Mouse (Mus musculus): Measurements from ENCODE around the gene Scube1. TPM values are rescaled to one million over a fixed set of nuclear protein-coding genes. Genes with fewer than 3 reads are reported as not detected.

The Scube1 gene
- polyA plus RNA-seq, 1 experiment, result not detected

DNA sequence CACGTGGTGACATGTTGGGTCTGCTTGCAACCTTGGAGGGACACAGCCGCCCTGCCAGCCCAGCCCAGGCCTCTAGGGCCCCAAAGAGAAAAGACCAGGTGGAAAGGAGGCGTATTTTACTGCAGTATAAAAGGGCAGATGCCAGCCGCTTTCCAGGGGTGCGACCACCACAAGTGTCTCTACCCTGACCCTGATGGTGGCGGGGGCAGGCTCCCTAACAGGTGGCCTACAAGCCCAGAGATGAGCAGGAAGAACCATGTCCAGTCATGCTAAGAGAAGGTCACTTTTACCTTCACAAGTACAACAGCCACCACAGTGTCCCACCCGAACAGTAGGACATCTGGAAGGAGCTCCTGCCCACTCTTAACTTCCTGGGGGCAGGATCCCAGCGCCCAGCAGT lies 149.3 kb downstream of the Scube1 start:
- Histone ChIP-seq H3K79me2 (ENCODE audit: control insufficient read depth, insufficient read depth) (peaks cover 7% of the 10 kb centered on the region), H3K79me3 (ENCODE audit: low read depth) (peaks cover 3% of the 10 kb centered on the region), H3K36me3 (ENCODE audit: control insufficient read depth, insufficient read depth) (peaks cover 90% of the 10 kb centered on the region), H3K4me3 (ENCODE audit: insufficient read depth, poor library complexity, severe bottlenecking) (no peak overlapping the region), H3ac (ENCODE audit: control insufficient read depth, insufficient read length, low read depth) (no peak overlapping the region), H3K27me3 (ENCODE audit: control insufficient read depth, insufficient read depth, insufficient read length) (no peaks in the 10 kb centered on the region)
- no peak for TF ChIP-seq MYOD1 (IDR thresholded peaks at IDR 0.05; ENCODE audit: control insufficient read depth, insufficient read length, low read depth)
- TF ChIP-seq CTCF (IDR thresholded peaks at IDR 0.05; ENCODE audit: control insufficient read depth, insufficient read depth, insufficient read length), result no peak
- no peak for TF ChIP-seq CEBPB (IDR thresholded peaks at IDR 0.05; ENCODE audit: low read depth)
- no peak for TF ChIP-seq FOSL1 (IDR thresholded peaks at IDR 0.05; ENCODE audit: insufficient read depth, low read length, poor library complexity, severe bottlenecking)
- TF ChIP-seq MAX (IDR thresholded peaks at IDR 0.05), result no peak
- TF ChIP-seq MYOG (IDR thresholded peaks at IDR 0.05; ENCODE audit: control insufficient read depth, extremely low read depth, insufficient read length), result no peak
- no peak for TF ChIP-seq USF1 (IDR thresholded peaks at IDR 0.05; ENCODE audit: low read depth)

DNA sequence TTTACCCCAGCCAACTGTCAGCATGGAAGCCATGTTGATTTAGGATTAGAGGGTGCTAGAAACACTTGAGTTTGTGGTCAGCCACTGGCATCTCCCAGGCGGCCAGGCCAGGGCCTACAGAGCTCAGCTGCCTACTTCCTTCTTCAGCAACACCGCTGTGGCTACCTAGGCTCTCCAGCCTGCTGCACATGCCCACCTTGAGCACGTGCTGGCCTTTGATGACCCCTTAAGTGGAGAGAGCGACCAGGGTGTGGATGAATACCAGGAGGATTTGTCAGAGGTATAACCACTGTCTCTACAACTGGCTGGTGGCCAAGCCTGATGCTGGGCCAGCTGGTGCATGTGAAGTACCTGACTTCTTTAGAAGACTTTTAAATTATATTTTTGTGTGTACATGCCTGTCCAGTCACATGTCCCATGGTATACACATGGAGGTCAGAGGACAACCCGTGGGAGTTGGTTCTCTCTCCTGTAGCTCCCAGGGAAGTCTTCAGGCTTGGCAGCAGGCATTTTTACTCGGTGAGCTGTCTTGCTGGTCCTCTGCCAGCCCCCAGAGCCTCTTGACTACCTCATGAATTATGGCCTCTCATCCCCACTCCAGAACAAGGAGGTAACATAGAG lies 150.0 kb downstream of the Scube1 start:
- TF ChIP-seq USF1 (IDR thresholded peaks at IDR 0.05; ENCODE audit: low read depth) (peak; percentile 84), MAX (IDR thresholded peaks at IDR 0.05) (peak; percentile 96), MYOG (IDR thresholded peaks at IDR 0.05; ENCODE audit: control insufficient read depth, extremely low read depth, insufficient read length) (no peak), MYOD1 (IDR thresholded peaks at IDR 0.05; ENCODE audit: control insufficient read depth, insufficient read length, low read depth) (peak; percentile 73), CTCF (IDR thresholded peaks at IDR 0.05; ENCODE audit: control insufficient read depth, insufficient read depth, insufficient read length) (no peak), FOSL1 (IDR thresholded peaks at IDR 0.05; ENCODE audit: insufficient read depth, low read length, poor library complexity, severe bottlenecking) (peak; percentile 41), CEBPB (IDR thresholded peaks at IDR 0.05; ENCODE audit: low read depth) (no peak)
- H3ac ChIP-seq (ENCODE audit: control insufficient read depth, insufficient read length, low read depth), result no peak overlapping the region
- peaks cover 14% of the 10 kb centered on the region for H3K79me2 ChIP-seq (ENCODE audit: control insufficient read depth, insufficient read depth)
- H3K79me3 ChIP-seq (ENCODE audit: low read depth), result peaks cover 9% of the 10 kb centered on the region
- H3K36me3 ChIP-seq (ENCODE audit: control insufficient read depth, insufficient read depth), result peaks cover 83% of the 10 kb centered on the region
- no peaks in the 10 kb centered on the region for H3K27me3 ChIP-seq (ENCODE audit: control insufficient read depth, insufficient read depth, insufficient read length)
- H3K4me3 ChIP-seq (ENCODE audit: insufficient read depth, poor library complexity, severe bottlenecking), result no peak overlapping the region

DNA sequence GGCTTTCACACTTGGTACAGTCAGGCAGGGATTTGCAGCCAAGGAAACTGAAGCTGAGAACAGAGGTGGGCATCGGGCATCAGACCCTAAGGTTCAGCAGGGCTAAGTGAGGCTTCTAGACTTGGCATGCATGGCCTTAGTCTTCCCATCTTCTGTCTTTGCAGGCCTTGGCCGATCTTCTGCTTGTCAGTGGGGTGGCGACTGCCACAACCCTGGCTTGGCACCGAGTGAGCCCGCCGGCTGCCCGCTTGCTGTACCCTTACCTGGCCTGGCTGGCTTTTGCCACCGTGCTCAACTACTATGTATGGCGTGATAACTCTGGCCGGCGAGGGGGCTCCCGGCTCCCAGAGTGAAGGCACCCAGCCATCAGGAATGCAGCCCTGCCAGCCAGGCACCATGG lies 151.2 kb downstream of the Scube1 start:
- Histone ChIP-seq H3K36me3 (ENCODE audit: control insufficient read depth, insufficient read depth) (peaks cover 73% of the 10 kb centered on the region), H3K27me3 (ENCODE audit: control insufficient read depth, insufficient read depth, insufficient read length) (no peaks in the 10 kb centered on the region), H3K79me2 (ENCODE audit: control insufficient read depth, insufficient read depth) (peaks cover 26% of the 10 kb centered on the region), H3ac (ENCODE audit: control insufficient read depth, insufficient read length, low read depth) (no peak overlapping the region), H3K4me3 (ENCODE audit: insufficient read depth, poor library complexity, severe bottlenecking) (no peak overlapping the region), H3K79me3 (ENCODE audit: low read depth) (peaks cover 17% of the 10 kb centered on the region)
- TF ChIP-seq CTCF (IDR thresholded peaks at IDR 0.05; ENCODE audit: control insufficient read depth, insufficient read depth, insufficient read length) (no peak), MYOG (IDR thresholded peaks at IDR 0.05; ENCODE audit: control insufficient read depth, extremely low read depth, insufficient read length) (no peak), FOSL1 (IDR thresholded peaks at IDR 0.05; ENCODE audit: insufficient read depth, low read length, poor library complexity, severe bottlenecking) (no peak)

DNA sequence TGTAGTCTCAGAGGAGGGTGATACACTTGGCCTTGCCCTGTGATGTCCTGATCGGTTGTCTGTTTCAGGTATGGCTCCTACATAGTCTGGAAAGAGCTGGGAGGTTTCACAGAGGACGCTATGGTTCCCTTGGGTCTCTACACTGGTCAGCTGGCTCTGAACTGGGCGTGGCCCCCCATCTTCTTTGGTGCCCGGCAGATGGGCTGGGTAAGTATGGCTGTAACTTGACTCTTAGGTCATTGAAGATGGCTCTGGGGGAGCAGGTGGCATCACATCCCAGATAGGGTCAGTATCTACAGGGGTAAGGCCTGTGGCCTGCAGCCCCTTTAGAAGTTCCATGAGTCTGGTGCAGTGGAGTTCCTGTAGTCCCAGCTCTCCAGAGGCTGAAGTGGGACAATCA lies 152.7 kb downstream of the Scube1 start:
- TF ChIP-seq FOSL1 (IDR thresholded peaks at IDR 0.05; ENCODE audit: insufficient read depth, low read length, poor library complexity, severe bottlenecking), result no peak
- peak; percentile 3 for TF ChIP-seq MYOD1 (IDR thresholded peaks at IDR 0.05; ENCODE audit: control insufficient read depth, insufficient read length, low read depth)
- no peak for TF ChIP-seq MAX (IDR thresholded peaks at IDR 0.05)
- H3K79me3 ChIP-seq (ENCODE audit: low read depth), result peaks cover 30% of the 10 kb centered on the region
- H3ac ChIP-seq (ENCODE audit: control insufficient read depth, insufficient read length, low read depth), result no peak overlapping the region

DNA sequence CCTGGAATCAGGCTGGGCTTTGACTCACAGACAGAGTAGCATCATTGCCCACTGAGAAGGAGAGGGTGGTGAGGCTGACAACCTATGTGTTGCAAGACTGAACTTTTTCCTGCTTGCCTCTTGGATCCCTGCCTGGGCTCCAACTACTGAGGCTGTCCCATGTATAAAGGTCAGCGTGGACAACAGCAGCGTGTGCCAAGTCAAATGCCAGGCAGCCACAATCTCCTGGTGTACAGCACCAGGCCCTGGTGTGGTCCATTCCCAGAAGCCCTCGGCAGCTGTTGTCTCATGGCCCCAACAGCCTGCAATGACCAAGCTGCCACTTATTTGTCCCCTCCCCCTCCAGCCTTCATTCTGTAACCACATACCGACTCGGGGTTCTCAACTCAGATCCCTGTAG lies 153.2 kb downstream of the Scube1 start:
- Histone ChIP-seq H3K27me3 (ENCODE audit: control insufficient read depth, insufficient read depth, insufficient read length) (no peaks in the 10 kb centered on the region), H3K79me3 (ENCODE audit: low read depth) (peaks cover 34% of the 10 kb centered on the region), H3K79me2 (ENCODE audit: control insufficient read depth, insufficient read depth) (peaks cover 46% of the 10 kb centered on the region), H3ac (ENCODE audit: control insufficient read depth, insufficient read length, low read depth) (no peak overlapping the region), H3K36me3 (ENCODE audit: control insufficient read depth, insufficient read depth) (peaks cover 58% of the 10 kb centered on the region), H3K4me3 (ENCODE audit: insufficient read depth, poor library complexity, severe bottlenecking) (no peak overlapping the region)
- peak; percentile 77 for TF ChIP-seq CEBPB (IDR thresholded peaks at IDR 0.05; ENCODE audit: low read depth)
- TF ChIP-seq MAX (IDR thresholded peaks at IDR 0.05), result peak; percentile 30
- peak; percentile 74 for TF ChIP-seq MYOD1 (IDR thresholded peaks at IDR 0.05; ENCODE audit: control insufficient read depth, insufficient read length, low read depth)
- TF ChIP-seq USF1 (IDR thresholded peaks at IDR 0.05; ENCODE audit: low read depth), result no peak

More for the DNA sequence above, 152.7 kb downstream of the Scube1 start:
- Histone ChIP-seq H3K27me3 (ENCODE audit: control insufficient read depth, insufficient read depth, insufficient read length) (no peaks in the 10 kb centered on the region), H3K79me2 (ENCODE audit: control insufficient read depth, insufficient read depth) (peaks cover 41% of the 10 kb centered on the region), H3K4me3 (ENCODE audit: insufficient read depth, poor library complexity, severe bottlenecking) (no peak overlapping the region), H3K36me3 (ENCODE audit: control insufficient read depth, insufficient read depth) (peaks cover 63% of the 10 kb centered on the region)

DNA sequence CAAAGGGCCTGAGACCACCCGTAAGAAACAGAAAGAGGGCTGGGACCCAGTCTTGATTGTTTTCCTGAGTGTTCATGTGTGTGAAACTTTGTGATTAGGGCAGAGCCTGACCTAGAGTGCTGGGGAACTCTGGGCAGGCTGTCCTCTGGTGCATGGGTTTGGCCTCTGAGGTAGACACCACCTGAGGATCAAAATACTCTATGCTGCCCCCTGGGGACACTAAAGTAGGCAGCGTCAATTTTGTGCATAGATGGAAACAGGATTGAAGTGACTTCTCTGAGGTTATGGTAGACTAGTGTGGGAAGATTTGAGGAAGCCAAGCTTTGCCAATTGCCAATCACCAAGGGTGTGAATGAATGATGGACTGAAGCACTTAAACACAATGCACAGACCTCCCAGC lies 154.2 kb downstream of the Scube1 start:
- peaks cover 56% of the 10 kb centered on the region for H3K79me2 ChIP-seq (ENCODE audit: control insufficient read depth, insufficient read depth)
- no peak overlapping the region for H3K4me3 ChIP-seq (ENCODE audit: insufficient read depth, poor library complexity, severe bottlenecking)
- H3K36me3 ChIP-seq (ENCODE audit: control insufficient read depth, insufficient read depth), result peaks cover 48% of the 10 kb centered on the region
- no peaks in the 10 kb centered on the region for H3K27me3 ChIP-seq (ENCODE audit: control insufficient read depth, insufficient read depth, insufficient read length)
- no peak for TF ChIP-seq MYOD1 (IDR thresholded peaks at IDR 0.05; ENCODE audit: control insufficient read depth, insufficient read length, low read depth)
- no peak for TF ChIP-seq MYOG (IDR thresholded peaks at IDR 0.05; ENCODE audit: control insufficient read depth, extremely low read depth, insufficient read length)
- TF ChIP-seq CTCF (IDR thresholded peaks at IDR 0.05; ENCODE audit: control insufficient read depth, insufficient read depth, insufficient read length), result no peak
- H3ac ChIP-seq (ENCODE audit: control insufficient read depth, insufficient read length, low read depth), result no peak overlapping the region
- H3K79me3 ChIP-seq (ENCODE audit: low read depth), result peaks cover 39% of the 10 kb centered on the region
